Mouse (Mus musculus) small intestine, adult 2 months (tissue): ENCODE data around the gene Smim23. TPM values are rescaled to one million over a fixed set of nuclear protein-coding genes. Genes with fewer than 3 reads are reported as not detected.

Experiments used
- H3K27ac ChIP-seq: fragments of 200-500 bp; 2 replicates; pipeline ENCODE4 v1.5.1; 2012; ENCODE audit warnings: low read depth, low read length, control low read depth, inconsistent platforms; ENCODE audit not compliant: insufficient read depth
- H3K27me3 ChIP-seq: fragments of 200-500 bp; 2 replicates; pipeline ENCODE4 v1.6.1; 2012; ENCODE audit warnings: mild to moderate bottlenecking, moderate library complexity, low read length, inconsistent platforms; ENCODE audit not compliant: control insufficient read depth, insufficient read depth
- H3K36me3 ChIP-seq: fragments of 200-500 bp; 2 replicates; pipeline ENCODE4 v1.6.1; 2012; ENCODE audit warnings: mild to moderate bottlenecking, low read length, control low read depth, inconsistent platforms; ENCODE audit not compliant: control insufficient read depth, insufficient read depth
- H3K4me1 ChIP-seq: fragments of 200-500 bp; 2 replicates; pipeline ENCODE4 v1.6.1; 2012; ENCODE audit warnings: low read length, inconsistent platforms, mixed read lengths; ENCODE audit not compliant: control insufficient read depth, insufficient read depth, insufficient read length
- H3K4me3 ChIP-seq: fragments of 200-500 bp; 2 replicates; pipeline ENCODE4 v1.5.1; 2012; ENCODE audit warnings: low read depth, mild to moderate bottlenecking, control low read depth, inconsistent platforms, low read length, moderate library complexity
- CTCF ChIP-seq: fragments of 200-500 bp; IDR thresholded peaks from 2 replicates; pipeline ENCODE4 v1.5.1; 2012; ENCODE audit warnings: low read depth, mild to moderate bottlenecking, control low read depth, inconsistent platforms, low read length, moderate library complexity, mixed read lengths; ENCODE audit not compliant: insufficient replicate concordance, insufficient read length; ENCODE audit errors: extremely low read depth
- POLR2A ChIP-seq: fragments of 200-500 bp; IDR thresholded peaks from 2 replicates; pipeline ENCODE4 v1.6.1; 2012; ENCODE audit warnings: low read depth, mild to moderate bottlenecking, control low read depth, inconsistent platforms, low read length, moderate library complexity
- WGBS: fragments of 180-500 bp; shearing (Covaris S2); methylation state at CpG from one replicate; pipeline ENCODE4 v1.1.7; 2018; 5-methylcytosine and 5-hydroxymethylcytosine counted together
- polyA plus RNA-seq: library from polyadenylated mRNA; depleted of rRNA; stranded (reverse); fragments of >200 nt; gene quantifications from 2 replicates; pipeline ENCODE4 v1.2.3, GENCODE M21; 2012

Smim23 gene
- polyA plus RNA-seq, 1 experiment = not detected

DNA sequence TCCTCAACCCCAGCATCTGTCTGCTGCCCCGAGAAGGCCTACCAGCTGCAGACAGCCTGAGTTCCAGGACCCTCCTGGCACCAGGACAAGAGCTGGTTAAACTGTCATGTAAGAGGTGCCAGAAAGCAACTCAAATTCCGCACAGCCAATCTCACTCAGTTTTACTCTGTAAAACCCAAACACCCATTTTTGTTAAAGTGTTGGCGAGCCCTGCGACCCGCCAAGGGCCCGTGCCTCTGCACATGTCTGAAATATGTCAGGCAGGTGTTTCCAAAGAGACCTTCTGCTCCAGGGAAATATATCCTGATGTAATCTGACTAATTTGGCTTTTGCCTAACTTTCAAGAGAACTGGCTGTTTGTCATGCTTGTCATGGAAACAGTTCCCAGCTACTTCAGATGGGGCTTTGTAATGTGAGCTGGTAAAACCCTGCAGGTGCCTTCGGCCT is 23.5 kb downstream of the Smim23 start:
- Histone ChIP-seq H3K27me3 (no peaks in the 10 kb centered on the region), H3K27ac (no peak overlapping the region), H3K4me3 (no peak overlapping the region), H3K36me3 (no peaks in the 10 kb centered on the region), H3K4me1 (no peaks in the 10 kb centered on the region)
- TF ChIP-seq POLR2A = no peak
- no peak for TF ChIP-seq CTCF
- WGBS = 78% methylated on average over 7 of the region's 7 CpGs

DNA sequence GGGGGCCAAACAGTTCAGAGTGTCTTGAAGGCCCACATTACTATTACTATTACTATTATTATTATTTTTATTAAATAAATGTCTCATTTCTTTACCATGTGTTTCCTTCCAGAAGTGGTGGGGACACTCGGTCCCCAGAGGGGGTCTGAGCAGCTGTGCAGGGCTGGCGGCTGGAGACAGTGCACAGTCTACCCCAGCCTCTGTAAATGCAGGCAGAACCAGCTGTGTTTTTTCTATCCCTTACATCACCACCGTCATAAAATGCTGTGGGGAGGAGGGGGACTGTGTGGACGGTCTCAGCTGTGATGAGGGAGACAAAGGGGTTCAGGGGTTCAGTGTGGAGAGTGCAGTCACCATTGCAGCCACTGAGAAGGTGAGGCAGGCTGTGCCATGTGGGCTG is 26.0 kb downstream of the Smim23 start:
- TF ChIP-seq POLR2A (no peak), CTCF (no peak)
- 54% methylated on average over 4 of the region's 4 CpGs for WGBS
- Histone ChIP-seq H3K36me3 (no peaks in the 10 kb centered on the region), H3K4me3 (no peak overlapping the region), H3K27ac (no peak overlapping the region), H3K4me1 (no peaks in the 10 kb centered on the region), H3K27me3 (no peaks in the 10 kb centered on the region)

GRCm38 (mm10) chr11:32794759-32795445 is 29.5 kb downstream of the Smim23 start:
- Histone ChIP-seq H3K27me3 (no peaks in the 10 kb centered on the region), H3K27ac (no peak overlapping the region), H3K36me3 (no peaks in the 10 kb centered on the region), H3K4me1 (no peaks in the 10 kb centered on the region), H3K4me3 (no peak overlapping the region)
- WGBS = 65% methylated on average over 10 of the region's 10 CpGs
- TF ChIP-seq CTCF = no peak
- no peak for TF ChIP-seq POLR2A

GRCm38 (mm10) chr11:32786201-32786600 is 38.2 kb downstream of the Smim23 start:
- H3K4me3 ChIP-seq = no peak overlapping the region
- TF ChIP-seq POLR2A (no peak), CTCF (no peak)
- H3K27me3 ChIP-seq = no peaks in the 10 kb centered on the region
- 79% methylated on average over 5 of the region's 5 CpGs for WGBS
- no peak overlapping the region for H3K27ac ChIP-seq
- no peaks in the 10 kb centered on the region for H3K4me1 ChIP-seq
- H3K36me3 ChIP-seq = no peaks in the 10 kb centered on the region

DNA sequence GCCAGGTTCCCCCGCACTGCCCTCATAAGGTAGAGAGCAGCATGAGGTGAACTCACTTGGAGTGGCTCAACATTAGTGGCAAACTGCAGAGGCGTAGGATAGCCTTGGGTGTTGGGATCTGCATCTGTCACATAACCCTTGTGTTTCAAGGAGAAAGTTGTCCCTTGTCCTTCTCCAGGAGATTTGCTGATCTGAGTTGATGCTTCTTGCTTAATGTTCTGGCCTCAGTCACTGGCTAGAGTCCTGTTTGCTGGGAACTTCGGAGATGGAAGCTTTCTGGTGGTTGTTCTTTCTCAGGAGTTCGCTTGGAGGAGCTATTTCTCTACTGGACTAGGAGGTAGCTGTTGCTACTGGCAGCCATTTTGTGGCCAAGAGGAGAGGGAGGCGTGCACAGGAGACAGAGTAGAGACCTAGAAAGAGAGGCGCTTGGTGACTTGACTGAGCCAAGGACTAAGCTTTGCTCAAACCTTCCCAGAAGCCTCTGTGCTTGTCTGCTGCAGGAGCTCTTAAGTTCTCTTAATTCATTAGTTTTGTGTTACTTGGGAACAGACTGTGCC is 38.7 kb downstream of the Smim23 start:
- no peaks in the 10 kb centered on the region for H3K36me3 ChIP-seq
- TF ChIP-seq CTCF (no peak), POLR2A (no peak)
- WGBS = 76% methylated on average over 6 of the region's 6 CpGs
- no peaks in the 10 kb centered on the region for H3K27me3 ChIP-seq
- no peak overlapping the region for H3K4me3 ChIP-seq
- no peaks in the 10 kb centered on the region for H3K4me1 ChIP-seq
- H3K27ac ChIP-seq = no peak overlapping the region

DNA sequence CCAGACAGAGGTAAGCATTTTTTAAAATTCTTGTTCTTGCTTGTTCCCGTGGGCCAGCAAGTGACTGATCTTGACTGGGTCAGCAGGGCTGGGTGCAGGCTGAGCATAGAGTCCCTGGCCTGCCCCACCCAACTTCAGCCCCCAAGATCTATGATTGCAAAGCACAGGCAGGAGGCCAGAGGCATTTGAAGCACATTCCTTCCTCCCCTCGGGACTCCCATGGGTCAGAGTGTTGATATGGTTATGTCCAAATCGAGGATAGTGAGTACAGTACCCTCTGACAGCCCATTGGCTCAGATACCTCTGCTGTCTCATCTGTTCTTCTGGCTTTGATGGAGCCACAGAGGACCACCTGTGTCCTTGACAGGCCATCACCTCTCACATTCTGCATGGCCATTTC is 41.7 kb downstream of the Smim23 start:
- H3K27ac ChIP-seq = no peak overlapping the region
- WGBS = 44% methylated on average over 3 of the region's 3 CpGs
- TF ChIP-seq POLR2A = no peak
- TF ChIP-seq CTCF = no peak
- H3K4me1 ChIP-seq = no peaks in the 10 kb centered on the region
- H3K4me3 ChIP-seq = no peak overlapping the region
- no peaks in the 10 kb centered on the region for H3K27me3 ChIP-seq
- no peaks in the 10 kb centered on the region for H3K36me3 ChIP-seq

GRCm38 (mm10) chr11:32781633-32782404 is 42.6 kb downstream of the Smim23 start:
- TF ChIP-seq POLR2A = no peak
- TF ChIP-seq CTCF = no peak
- WGBS = 41% methylated on average over 2 of the region's 2 CpGs
- no peak overlapping the region for H3K27ac ChIP-seq
- no peaks in the 10 kb centered on the region for H3K27me3 ChIP-seq
- no peaks in the 10 kb centered on the region for H3K36me3 ChIP-seq
- no peaks in the 10 kb centered on the region for H3K4me1 ChIP-seq
- H3K4me3 ChIP-seq = no peak overlapping the region
